Mouse (Mus musculus): ENCODE data around the gene Rinl. TPM values are rescaled to one million over a fixed set of nuclear protein-coding genes. Genes with fewer than 3 reads are reported as not detected.

Gene Rinl
- polyA plus RNA-seq (2016; fragmentation: Nextera tagmentation; extraction: Ambion mirVana), result 14.5 and 16.1 TPM in 2 replicates

GRCm38 (mm10) chr7:28788307-28789195 is at the start of gene Rinl:
TSS of gene Rinl (plus strand) at chr7:28788969.
- H3K9ac ChIP-seq, result 0 out of 2 replicates have a peak within 1 kb of the TSS, but pooled peaks have one; percentile 1
- H3K27ac ChIP-seq, result no peak within 1 kb of the TSS
- H3K4me1 ChIP-seq, result peaks cover 27% of the 10 kb centered on the region
- no peaks in the 10 kb centered on the region for H3K27me3 ChIP-seq (replicated peaks)
- H3K4me3 ChIP-seq, result no peak within 1 kb of the TSS
- WGBS (ENCODE audit: insufficient replicate concordance), result 41% methylated on average over 5 of the region's 5 CpGs
- H3K9me3 ChIP-seq (replicated peaks), result no peaks in the 10 kb centered on the region
- no peak within 1 kb of the TSS for H3K4me2 ChIP-seq
- ATAC-seq, result no peak
- peaks cover 27% of the 10 kb centered on the region for H3K36me3 ChIP-seq

GRCm38 (mm10) chr7:28739829-28740228 is 48.9 kb upstream of the Rinl start:
- H3K27me3 ChIP-seq (replicated peaks), result no peaks in the 10 kb centered on the region
- no peak overlapping the region for H3K4me2 ChIP-seq
- no peak overlapping the region for H3K27ac ChIP-seq
- ATAC-seq, result no peak
- H3K9me3 ChIP-seq (replicated peaks), result no peaks in the 10 kb centered on the region
- H3K4me3 ChIP-seq, result no peak overlapping the region
- H3K4me1 ChIP-seq, result peaks cover 31% of the 10 kb centered on the region
- WGBS (ENCODE audit: insufficient replicate concordance), result 87% methylated on average over 21 of the region's 21 CpGs
- no peak overlapping the region for H3K9ac ChIP-seq
- peaks cover 46% of the 10 kb centered on the region for H3K36me3 ChIP-seq

- Histone ChIP-seq H3K4me3 (peak overlapping the region; percentile 68), H3K9me3 (replicated peaks) (no peaks in the 10 kb centered on the region), H3K4me1 (peaks cover 31% of the 10 kb centered on the region), H3K4me2 (peak overlapping the region; percentile 92), H3K27ac (peak overlapping the region; percentile 83), H3K27me3 (replicated peaks) (no peaks in the 10 kb centered on the region), H3K9ac (peak overlapping the region; percentile 87), H3K36me3 (peaks cover 56% of the 10 kb centered on the region)
- ATAC-seq, result no peak
- 28% methylated on average over 9 of the region's 9 CpGs for WGBS (ENCODE audit: insufficient replicate concordance)
These were observed 47.8 kb upstream of the Rinl start for GRCm38 (mm10) chr7:28740949-28741348.

GRCm38 (mm10) chr7:28741368-28741708 is 47.4 kb upstream of the Rinl start:
- Histone ChIP-seq H3K9me3 (replicated peaks) (no peaks in the 10 kb centered on the region), H3K36me3 (peaks cover 60% of the 10 kb centered on the region), H3K9ac (peak overlapping the region; percentile 87), H3K4me3 (peak overlapping the region; percentile 68), H3K27me3 (replicated peaks) (no peaks in the 10 kb centered on the region), H3K4me1 (peaks cover 31% of the 10 kb centered on the region), H3K27ac (peak overlapping the region; percentile 83), H3K4me2 (peak overlapping the region; percentile 92)
- ATAC-seq, result peak; percentile 21
- 1% methylated on average over 13 of the region's 13 CpGs for WGBS (ENCODE audit: insufficient replicate concordance)

GRCm38 (mm10) chr7:28741709-28742438 is 46.9 kb upstream of the Rinl start, which contains the start of the genes Mrps12 and Sars2:
TSS of gene Mrps12 (minus strand) at chr7:28741820.
TSS of gene Sars2 (plus strand) at chr7:28741992.
- WGBS (ENCODE audit: insufficient replicate concordance), result 0% methylated on average over 39 of the region's 39 CpGs

GRCm38 (mm10) chr7:28749935-28750334 is 38.8 kb upstream of the Rinl start:
- WGBS (ENCODE audit: insufficient replicate concordance), result 85% methylated on average over 7 of the region's 7 CpGs
- Histone ChIP-seq H3K27me3 (replicated peaks) (peaks cover 4% of the 10 kb centered on the region; the same call in 1 of the 2 replicates), H3K9me3 (replicated peaks) (no peaks in the 10 kb centered on the region), H3K4me3 (no peak overlapping the region), H3K4me2 (no peak overlapping the region), H3K4me1 (no peaks in the 10 kb centered on the region), H3K27ac (no peak overlapping the region), H3K36me3 (peaks cover 63% of the 10 kb centered on the region), H3K9ac (no peak overlapping the region)
- no peak for ATAC-seq

More at GRCm38 (mm10) chr7:28741709-28742438, 46.9 kb upstream of the Rinl start, which contains the start of the genes Mrps12 and Sars2:
- Histone ChIP-seq H3K9ac (peak within 1 kb of the TSS; percentile 87), H3K36me3 (peaks cover 62% of the 10 kb centered on the region), H3K27ac (peak within 1 kb of the TSS; percentile 83), H3K4me2 (peak within 1 kb of the TSS; percentile 92), H3K27me3 (replicated peaks) (no peaks in the 10 kb centered on the region), H3K4me3 (peak within 1 kb of the TSS; percentile 68), H3K4me1 (peaks cover 31% of the 10 kb centered on the region), H3K9me3 (replicated peaks) (no peaks in the 10 kb centered on the region)
- ATAC-seq, result peak; percentile 95

GRCm38 (mm10) chr7:28756079-28756478 is 32.7 kb upstream of the Rinl start, which contains the start of gene Ccer2:
TSS of gene Ccer2 (plus strand) at chr7:28756174.
- Histone ChIP-seq H3K4me1 (peaks cover 4% of the 10 kb centered on the region), H3K9ac (no peak within 1 kb of the TSS), H3K27me3 (replicated peaks) (peaks cover 31% of the 10 kb centered on the region), H3K9me3 (replicated peaks) (no peaks in the 10 kb centered on the region), H3K4me2 (0 out of 2 replicates have a peak within 1 kb of the TSS, but pooled peaks have one; percentile 6), H3K27ac (no peak within 1 kb of the TSS), H3K4me3 (no peak within 1 kb of the TSS), H3K36me3 (peaks cover 54% of the 10 kb centered on the region)
- 6% methylated on average over 17 of the region's 17 CpGs for WGBS (ENCODE audit: insufficient replicate concordance)
- no peak for ATAC-seq

GRCm38 (mm10) chr7:28758623-28759022 is 30.1 kb upstream of the Rinl start:
- Histone ChIP-seq H3K36me3 (peaks cover 62% of the 10 kb centered on the region), H3K4me2 (no peak overlapping the region), H3K27ac (no peak overlapping the region), H3K9ac (no peak overlapping the region), H3K27me3 (replicated peaks) (peaks cover 31% of the 10 kb centered on the region), H3K9me3 (replicated peaks) (no peaks in the 10 kb centered on the region), H3K4me3 (no peak overlapping the region), H3K4me1 (peaks cover 4% of the 10 kb centered on the region)
- WGBS (ENCODE audit: insufficient replicate concordance), result 80% methylated on average over 13 of the region's 13 CpGs
- no peak for ATAC-seq

- Histone ChIP-seq H3K4me3 (no peak overlapping the region), H3K9ac (no peak overlapping the region), H3K4me2 (no peak overlapping the region), H3K36me3 (peaks cover 56% of the 10 kb centered on the region), H3K9me3 (replicated peaks) (no peaks in the 10 kb centered on the region), H3K27me3 (replicated peaks) (peaks cover 8% of the 10 kb centered on the region), H3K27ac (no peak overlapping the region), H3K4me1 (peaks cover 15% of the 10 kb centered on the region)
- no peak for ATAC-seq
- 81% methylated on average over 9 of the region's 9 CpGs for WGBS (ENCODE audit: insufficient replicate concordance)
These were observed 26.9 kb upstream of the Rinl start for GRCm38 (mm10) chr7:28761907-28762306.

- H3K9me3 ChIP-seq (replicated peaks), result no peaks in the 10 kb centered on the region
- H3K27me3 ChIP-seq (replicated peaks), result no peaks in the 10 kb centered on the region
- H3K4me3 ChIP-seq, result peak overlapping the region; percentile 84
- peaks cover 31% of the 10 kb centered on the region for H3K36me3 ChIP-seq
- peak overlapping the region; percentile 78; the same call in 1 of the 2 replicates for H3K9ac ChIP-seq
- WGBS (ENCODE audit: insufficient replicate concordance), result 56% methylated on average over 6 of the region's 6 CpGs
- ATAC-seq, result no peak
- H3K27ac ChIP-seq, result no peak overlapping the region
- H3K4me2 ChIP-seq, result peak overlapping the region; percentile 79
- peaks cover 44% of the 10 kb centered on the region for H3K4me1 ChIP-seq
These were observed 23.6 kb upstream of the Rinl start for GRCm38 (mm10) chr7:28765211-28765610.

- ATAC-seq, result peak; percentile 96
- H3K27me3 ChIP-seq (replicated peaks), result no peaks in the 10 kb centered on the region
- peak within 1 kb of the TSS; percentile 75 for H3K27ac ChIP-seq
- H3K9me3 ChIP-seq (replicated peaks), result no peaks in the 10 kb centered on the region
- H3K4me3 ChIP-seq, result peak within 1 kb of the TSS; percentile 84
- peaks cover 20% of the 10 kb centered on the region for H3K36me3 ChIP-seq
- H3K4me2 ChIP-seq, result peak within 1 kb of the TSS; percentile 79
- 1% methylated on average over 45 of the region's 45 CpGs for WGBS (ENCODE audit: insufficient replicate concordance)
- H3K4me1 ChIP-seq, result peaks cover 53% of the 10 kb centered on the region
- H3K9ac ChIP-seq, result peak within 1 kb of the TSS; percentile 84
These were observed 22.4 kb upstream of the Rinl start, which contains the start of gene Sirt2 for GRCm38 (mm10) chr7:28766173-28766879. TSS of gene Sirt2 (plus strand) at chr7:28766735.

All from liver, embryonic 12.5 days (tissue).